In genomic region chr4:22587162-22587561, GRCm38 (mm10) we compare ENCODE assay signal across 26 mouse cellular contexts.
"Had no signal": no experiment of that assay in that cellular context is flagged by ENCODE, and none has a peak within 500 bp of the region (broad histone marks: within the 10 kb centered on the region; RNA-seq: fewer than 3 reads in every experiment).

No protein-coding gene starts in this region.

- H3K36me3 ChIP-seq: embryonic facial prominence, embryonic 10.5 days; embryonic facial prominence, embryonic 12.5 days; embryonic facial prominence, embryonic 13.5 days; embryonic facial prominence, embryonic 15.5 days; forebrain, embryonic 10.5 days; forebrain, embryonic 12.5 days; forebrain, embryonic 15.5 days had no signal

- H3K27ac ChIP-seq: embryonic facial prominence, embryonic 10.5 days; embryonic facial prominence, embryonic 12.5 days; embryonic facial prominence, embryonic 13.5 days; embryonic facial prominence, embryonic 15.5 days; forebrain, embryonic 10.5 days; forebrain, embryonic 12.5 days; forebrain, embryonic 13.5 days; forebrain, embryonic 15.5 days; gastrocnemius, adult 2 months; heart, adult 2 months had no signal

- ATAC-seq: forebrain, embryonic 13.5 days; forebrain, embryonic 14.5 days; forebrain, embryonic 15.5 days; forebrain, embryonic 16.5 days; forebrain, postnatal 0 days had no signal

- H3K27me3 ChIP-seq: embryonic facial prominence, embryonic 12.5 days; embryonic facial prominence, embryonic 13.5 days; embryonic facial prominence, embryonic 15.5 days; forebrain, embryonic 12.5 days; forebrain, embryonic 13.5 days; forebrain, embryonic 15.5 days had no signal

- H3K9ac ChIP-seq: embryonic facial prominence, embryonic 12.5 days; embryonic facial prominence, embryonic 13.5 days; embryonic facial prominence, embryonic 15.5 days; forebrain, embryonic 12.5 days; forebrain, embryonic 13.5 days; forebrain, embryonic 15.5 days; forebrain, postnatal 0 days had no signal

- H3K9me3 ChIP-seq: embryonic facial prominence, embryonic 10.5 days; embryonic facial prominence, embryonic 12.5 days; embryonic facial prominence, embryonic 13.5 days; embryonic facial prominence, embryonic 15.5 days; forebrain, embryonic 10.5 days; forebrain, embryonic 12.5 days; forebrain, embryonic 13.5 days; forebrain, embryonic 15.5 days had no signal

- DNase-seq: cerebellum, adult 9-11 months; cerebellum, postnatal 10 days; cerebellum, postnatal 14 days; cerebellum, postnatal 25 days; cerebellum, postnatal 36 days; embryo, embryonic 11 days; forebrain, postnatal 0 days; gastrocnemius, adult 2 months; gastrocnemius, postnatal 10 days; gastrocnemius, postnatal 14 days; gastrocnemius, postnatal 25 days; gastrocnemius, postnatal 36 days; heart, adult 11 months; heart, adult 18-20 months; heart, adult 2 months had no signal

- H3K4me3 ChIP-seq: embryonic facial prominence, embryonic 10.5 days; embryonic facial prominence, embryonic 12.5 days; embryonic facial prominence, embryonic 13.5 days; embryonic facial prominence, embryonic 15.5 days; erythroblast, embryonic 14.5 days; forebrain, embryonic 10.5 days; forebrain, embryonic 12.5 days; forebrain, embryonic 13.5 days; forebrain, embryonic 15.5 days; gastrocnemius, adult 2 months; heart, adult 2 months had no signal

- H3K4me1 ChIP-seq: embryonic facial prominence, embryonic 10.5 days; embryonic facial prominence, embryonic 12.5 days; embryonic facial prominence, embryonic 13.5 days; embryonic facial prominence, embryonic 15.5 days; forebrain, embryonic 10.5 days; forebrain, embryonic 12.5 days; forebrain, embryonic 13.5 days; forebrain, embryonic 15.5 days had no signal

- H3K4me2 ChIP-seq: embryonic facial prominence, embryonic 12.5 days; embryonic facial prominence, embryonic 13.5 days; embryonic facial prominence, embryonic 15.5 days; forebrain, embryonic 12.5 days; forebrain, embryonic 13.5 days; forebrain, embryonic 15.5 days had no signal
